Mouse (Mus musculus) heart, adult 8-10 months (tissue): ENCODE data around the gene Vmn1r129. TPM values are rescaled to one million over a fixed set of nuclear protein-coding genes. Genes with fewer than 3 reads are reported as not detected.
"Not testable (repeated sequence)": the region's sequence is repeated elsewhere in the genome, so short reads cannot be mapped to it uniquely, and the experiment has no call there.

ENCODE experiments used
- DNase-seq: peaks from one replicate; pipeline ENCODE4 v3.0.0; 2022; ENCODE audit warnings: low spot score
- total RNA-seq, 4 experiments: library from RNA; stranded (reverse); gene quantifications; 2 replicates each; pipeline ENCODE4 v1.2.4; 2022

Vmn1r129 gene
- total RNA-seq: not detected

DNA sequence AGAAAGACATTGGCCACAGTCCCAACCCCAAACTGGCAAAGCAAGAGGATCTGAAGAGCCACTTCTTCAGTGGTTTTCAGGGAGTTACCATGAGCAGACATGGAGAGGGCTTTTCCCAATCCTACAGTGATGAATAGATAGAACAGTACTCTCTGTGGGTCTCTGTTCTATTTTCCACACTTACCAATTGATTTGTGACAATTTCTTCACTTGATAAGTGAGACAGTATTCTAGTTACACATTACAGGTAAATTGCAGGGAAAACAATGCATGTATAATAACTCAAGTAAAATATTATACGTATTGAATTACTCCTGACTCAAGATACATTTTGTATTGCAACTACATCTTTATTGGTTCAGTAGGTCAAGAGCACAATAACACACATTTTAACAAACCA lies at the start of gene Vmn1r129:
TSS of gene Vmn1r129 (minus strand) at position 101 of the 400 bp plus-strand sequence.
- DNase-seq: not testable (repeated sequence)

DNA sequence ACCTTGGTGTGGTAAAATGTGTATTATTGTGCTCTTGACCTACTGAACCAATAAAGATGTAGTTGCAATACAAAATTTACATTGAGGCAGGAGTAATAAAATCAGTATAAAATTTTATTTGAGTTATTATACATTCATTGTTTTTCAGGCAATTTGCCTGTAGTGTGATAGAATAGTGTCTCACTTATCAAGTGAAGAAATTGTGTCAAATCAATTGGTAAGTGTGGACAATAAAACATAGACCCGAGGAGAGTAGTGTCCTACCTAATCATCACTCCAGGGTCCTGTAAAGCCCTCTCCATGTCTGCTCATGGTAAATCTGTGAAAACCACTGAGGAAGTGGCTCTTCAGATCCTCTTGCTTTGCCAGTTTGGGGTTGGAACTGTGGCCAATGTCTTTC lies 12.0 kb downstream of the Vmn1r129 start, which contains the start of gene Vmn1r128:
TSS of gene Vmn1r128 (plus strand) at position 301 of the 400 bp plus-strand sequence.
- DNase-seq: not testable (repeated sequence)

DNA sequence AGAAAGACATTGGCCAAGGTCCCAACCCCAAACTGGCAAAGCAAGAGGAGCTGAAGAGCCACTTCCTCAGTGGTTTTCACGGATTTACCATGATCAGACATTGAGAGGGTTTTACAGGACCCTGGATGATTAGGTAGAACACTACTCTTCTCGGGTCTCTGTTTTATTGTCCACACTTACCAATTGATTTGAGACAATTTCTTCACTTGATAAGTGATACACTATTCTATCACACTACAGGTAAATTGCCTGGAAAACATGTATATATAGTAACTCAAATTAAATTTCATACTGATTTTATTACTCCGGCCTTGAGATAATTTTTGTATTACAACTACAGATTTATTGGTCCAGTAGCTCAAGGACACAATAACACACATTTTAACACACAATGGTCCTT lies 41.3 kb downstream of the Vmn1r129 start, which contains the start of gene Vmn1r127:
TSS of gene Vmn1r127 (minus strand) at position 101 of the 400 bp plus-strand sequence.
- not testable (repeated sequence) for DNase-seq

Other genes with a start within 250 kb of the Vmn1r129 start
- gene Vmn1r122, start 227.2 kb downstream of the Vmn1r129 start, total RNA-seq: not detected
- not detected for gene Vmn1r123, start 199.1 kb downstream of the Vmn1r129 start, total RNA-seq
- not detected for gene Gm5157, start 170.9 kb downstream of the Vmn1r129 start, total RNA-seq
- not detected for gene Vmn1r124, start 100.7 kb downstream of the Vmn1r129 start, total RNA-seq
- gene Vmn1r125, start 89.1 kb downstream of the Vmn1r129 start, total RNA-seq: not detected
- gene Vmn1r126, start 59.8 kb downstream of the Vmn1r129 start, total RNA-seq: not detected
- not detected for gene Vmn1r127, start 41.4 kb downstream of the Vmn1r129 start, total RNA-seq
- gene Vmn1r128, start 11.9 kb downstream of the Vmn1r129 start, total RNA-seq: not detected
- gene Gm6882, start 71.5 kb upstream of the Vmn1r129 start, total RNA-seq: not detected
- not detected for gene Vmn1r130, start 150.5 kb upstream of the Vmn1r129 start, total RNA-seq
- gene Vmn1r131, start 184.8 kb upstream of the Vmn1r129 start, total RNA-seq: not detected